Mouse (Mus musculus) midbrain, embryonic 14.5 days (tissue): Measurements from ENCODE around the gene Ctss. TPM values are rescaled to one million over a fixed set of nuclear protein-coding genes. Genes with fewer than 3 reads are reported as not detected.
"Not testable (repeated sequence)": the region's sequence is repeated elsewhere in the genome, so short reads cannot be mapped to it uniquely, and the experiment has no call there.

ENCODE experiments used
- ATAC-seq: fragments of 200-750 bp; cut with Nextera tagmentation; 2 replicates; pipeline ENCODE4 v1.8.0; 2017; ENCODE audit warnings: moderate number of reproducible peaks, moderate library complexity; ENCODE audit not compliant: low FRiP score, low TSS enrichment
- DNase-seq: peaks from one replicate; pipeline ENCODE4 v3.0.0-alpha.2; 2015
- H3K27ac ChIP-seq: fragments of 300-500 bp; sonication (generic); replicated peaks from 2 replicates; pipeline ENCODE4 v1.5.1; 2014; ENCODE audit warnings: mild to moderate bottlenecking, low read depth, low read length, moderate library complexity
- H3K27me3 ChIP-seq: fragments of 300-500 bp; sonication (generic); 2 replicates; pipeline ENCODE4 v1.6.1; 2014; ENCODE audit warnings: low read length, control low read depth, mixed read lengths; ENCODE audit not compliant: control insufficient read depth, insufficient read depth
- H3K36me3 ChIP-seq: fragments of 300-500 bp; sonication (generic); 2 replicates; pipeline ENCODE4 v1.6.1; 2014; ENCODE audit warnings: low read length, control low read depth; ENCODE audit not compliant: control insufficient read depth, insufficient read depth
- H3K4me1 ChIP-seq: fragments of 300-500 bp; sonication (generic); 2 replicates; pipeline ENCODE4 v1.6.1; 2014; ENCODE audit warnings: mild to moderate bottlenecking, antibody characterized with exemption, low read length, control low read depth; ENCODE audit not compliant: control insufficient read depth, insufficient read depth
- H3K4me2 ChIP-seq: fragments of 300-500 bp; sonication (generic); 2 replicates; pipeline ENCODE4 v1.6.1; 2014; ENCODE audit warnings: mild to moderate bottlenecking, low read length, moderate library complexity
- H3K4me3 ChIP-seq: fragments of 300-500 bp; sonication (generic); replicated peaks from 2 replicates; pipeline ENCODE4 v1.5.1; 2014; ENCODE audit warnings: low read depth, low read length
- H3K9ac ChIP-seq: fragments of 300-500 bp; sonication (generic); replicated peaks from 2 replicates; pipeline ENCODE4 v1.6.1; 2014; ENCODE audit warnings: mild to moderate bottlenecking, low read length, moderate library complexity
- H3K9me3 ChIP-seq: fragments of 300-500 bp; sonication (generic); 2 replicates; pipeline ENCODE4 v1.6.1; 2016; ENCODE audit warnings: low read length, control low read depth, mixed read lengths; ENCODE audit not compliant: control insufficient read depth
- WGBS: fragments of 180-500 bp; shearing (Covaris S2); extraction: QIAGEN DNeasy Blood & Tissue Kit; methylation state at CpG from one replicate; pipeline ENCODE4 v1.1.7; 2014; 5-methylcytosine and 5-hydroxymethylcytosine counted together
- polyA plus RNA-seq: library from polyadenylated mRNA; unstranded; fragments of >200 nt; fragmentation: Nextera tagmentation; extraction: Ambion mirVana; gene quantifications from 2 replicates; pipeline ENCODE4 v1.2.1, GENCODE M21; 2014

Ctss gene
- polyA plus RNA-seq, 1 experiment from 2014 or later, result 17.1 TPM

DNA sequence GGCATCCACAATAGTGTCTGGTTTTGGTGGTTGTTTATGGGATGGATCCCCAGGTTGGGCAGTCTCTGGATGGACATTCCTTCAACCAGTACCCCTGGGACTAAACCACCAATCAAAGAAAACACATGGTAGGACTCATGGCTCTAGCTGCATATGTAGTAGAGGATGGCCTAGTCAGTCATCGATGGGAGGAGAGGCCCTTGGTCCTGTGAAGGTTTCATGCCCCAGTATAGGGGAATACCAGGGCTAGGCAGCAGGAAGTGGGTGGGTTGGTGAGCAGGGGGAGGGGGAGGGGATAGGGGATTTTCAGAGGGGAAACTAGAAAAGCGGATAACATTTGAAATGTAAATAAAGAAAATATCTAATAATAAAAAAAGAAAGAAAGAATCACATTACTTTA, 14.6 kb downstream of the Ctss start:
- H3K9ac ChIP-seq, H3K4me3 ChIP-seq, ATAC-seq, H3K9me3 ChIP-seq, DNase-seq, H3K4me1 ChIP-seq, H3K36me3 ChIP-seq, H3K4me2 ChIP-seq, H3K27me3 ChIP-seq, H3K27ac ChIP-seq: not testable (repeated sequence)
- 98% methylated on average over 2 of the region's 2 CpGs for WGBS

DNA sequence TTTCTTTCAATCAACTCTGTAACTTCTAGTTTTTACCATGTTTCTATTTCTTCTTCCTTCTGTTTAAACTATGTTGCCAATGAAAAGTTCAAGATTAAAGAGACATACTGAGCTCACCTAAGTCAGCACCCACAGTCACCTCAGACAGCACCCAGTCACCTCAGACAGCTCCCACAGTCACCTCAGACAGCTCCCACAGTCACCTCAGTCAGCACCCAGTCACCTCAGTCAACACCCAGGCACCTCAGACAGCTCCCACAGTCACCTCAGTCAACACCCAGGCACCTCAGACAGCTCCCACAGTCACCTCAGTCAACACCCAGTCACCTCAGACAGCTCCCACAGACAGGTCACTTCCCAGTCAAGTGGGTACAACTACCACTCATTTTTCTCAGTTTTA, 15.6 kb downstream of the Ctss start:
- no peak overlapping the region for H3K9ac ChIP-seq
- DNase-seq, result no peak

DNA sequence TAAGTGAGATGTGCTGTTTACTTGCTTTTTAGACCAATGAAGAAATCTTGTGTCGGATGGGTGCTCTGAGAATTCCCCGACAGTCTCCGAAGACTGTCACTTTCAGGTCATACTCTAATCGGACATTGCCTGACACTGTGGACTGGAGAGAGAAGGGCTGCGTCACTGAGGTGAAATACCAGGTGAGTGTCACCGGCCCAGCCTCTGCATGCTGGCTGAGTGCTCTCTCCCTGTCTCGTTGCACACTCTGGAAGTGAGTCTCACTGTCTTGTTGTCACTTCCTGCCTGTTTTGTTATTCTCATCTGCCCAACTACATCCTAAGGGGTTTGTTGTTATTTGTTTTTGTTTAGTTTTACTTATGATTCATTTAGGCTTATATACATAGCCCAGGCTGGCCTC, 16.4 kb downstream of the Ctss start:
- no peak for ATAC-seq
- WGBS, result 77% methylated on average over 7 of the region's 7 CpGs
- Histone ChIP-seq H3K36me3 (no peaks in the 10 kb centered on the region), H3K27me3 (no peaks in the 10 kb centered on the region), H3K9me3 (no peaks in the 10 kb centered on the region), H3K27ac (no peak overlapping the region), H3K4me2 (no peak overlapping the region), H3K4me3 (no peak overlapping the region), H3K4me1 (no peaks in the 10 kb centered on the region), H3K9ac (no peak overlapping the region)
- no peak for DNase-seq

More for the DNA sequence above, 15.6 kb downstream of the Ctss start:
- H3K4me2 ChIP-seq, result no peak overlapping the region
- ATAC-seq, result no peak
- no peaks in the 10 kb centered on the region for H3K36me3 ChIP-seq
- H3K4me1 ChIP-seq, result no peaks in the 10 kb centered on the region
- no peak overlapping the region for H3K4me3 ChIP-seq
- H3K9me3 ChIP-seq, result no peaks in the 10 kb centered on the region
- no peak overlapping the region for H3K27ac ChIP-seq
- H3K27me3 ChIP-seq, result no peaks in the 10 kb centered on the region

DNA sequence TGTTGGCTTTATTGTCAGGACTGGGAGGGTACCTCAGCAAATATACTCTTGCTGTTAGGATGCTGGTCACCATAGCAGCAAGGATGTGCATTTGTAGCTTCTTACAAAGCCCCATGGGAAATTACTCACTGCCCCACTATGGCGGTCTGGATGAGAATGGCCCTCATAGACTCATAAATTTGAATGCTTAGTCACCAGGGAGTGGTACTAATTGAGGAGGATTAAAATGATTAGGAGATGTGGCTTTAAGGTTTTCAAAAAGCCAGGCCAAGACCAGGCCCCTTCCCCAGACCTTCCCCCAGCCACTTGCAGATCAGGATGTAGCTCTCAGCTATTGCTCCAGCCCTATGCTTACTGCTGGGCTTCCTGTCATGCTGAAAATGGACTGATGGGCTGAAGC, 23.6 kb downstream of the Ctss start:
- Histone ChIP-seq H3K9ac (no peak overlapping the region), H3K4me1 (no peaks in the 10 kb centered on the region), H3K27me3 (no peaks in the 10 kb centered on the region), H3K36me3 (no peaks in the 10 kb centered on the region), H3K4me3 (no peak overlapping the region), H3K9me3 (no peaks in the 10 kb centered on the region), H3K27ac (no peak overlapping the region), H3K4me2 (no peak overlapping the region)
- 38% methylated on average over 1 of the region's 1 CpGs for WGBS
- DNase-seq, result no peak
- no peak for ATAC-seq

DNA sequence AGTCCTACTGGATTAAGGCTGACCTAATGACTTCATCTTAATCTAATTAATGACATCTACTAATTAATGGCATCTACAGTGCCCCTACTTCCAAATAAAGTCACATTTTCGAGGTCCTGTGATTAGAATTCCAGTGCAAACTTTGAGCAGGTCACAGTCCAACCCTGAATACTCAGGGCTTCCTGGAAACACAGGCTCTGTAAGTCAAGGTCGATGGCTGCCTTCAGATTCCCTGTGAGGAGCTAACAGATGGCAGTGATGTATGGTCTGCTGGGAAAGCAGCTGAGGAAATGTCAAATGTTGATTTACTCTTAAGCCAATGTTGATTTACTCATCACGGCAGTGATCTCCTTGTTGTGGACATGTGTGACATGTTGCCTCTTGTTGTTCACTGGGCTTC, 27.4 kb downstream of the Ctss start:
- DNase-seq (no peak), ATAC-seq (no peak)
- H3K4me1 ChIP-seq, result no peaks in the 10 kb centered on the region
- no peaks in the 10 kb centered on the region for H3K27me3 ChIP-seq
- no peak overlapping the region for H3K27ac ChIP-seq
- H3K9ac ChIP-seq, result no peak overlapping the region
- no peaks in the 10 kb centered on the region for H3K9me3 ChIP-seq
- H3K4me3 ChIP-seq, result no peak overlapping the region
- H3K36me3 ChIP-seq, result no peaks in the 10 kb centered on the region
- H3K4me2 ChIP-seq, result no peak overlapping the region
- WGBS, result 69% methylated on average over 3 of the region's 3 CpGs

GRCm38 (mm10) chr3:95559437-95559836, 32.9 kb downstream of the Ctss start, which contains the start of gene Hormad1:
Gene Hormad1 (plus strand): TSS chr3:95559677.
- ATAC-seq, result no peak
- Histone ChIP-seq H3K4me2 (no peak within 1 kb of the TSS), H3K36me3 (no peaks in the 10 kb centered on the region), H3K4me3 (no peak within 1 kb of the TSS), H3K4me1 (no peaks in the 10 kb centered on the region), H3K27ac (no peak within 1 kb of the TSS), H3K9me3 (no peaks in the 10 kb centered on the region), H3K27me3 (no peaks in the 10 kb centered on the region), H3K9ac (no peak within 1 kb of the TSS)
- 92% methylated on average over 27 of the region's 27 CpGs for WGBS
- no peak for DNase-seq

- Histone ChIP-seq H3K9me3 (no peaks in the 10 kb centered on the region), H3K27ac (no peak overlapping the region), H3K4me1 (no peaks in the 10 kb centered on the region), H3K27me3 (no peaks in the 10 kb centered on the region), H3K36me3 (no peaks in the 10 kb centered on the region), H3K4me3 (no peak overlapping the region), H3K4me2 (no peak overlapping the region), H3K9ac (no peak overlapping the region)
- DNase-seq (no peak), ATAC-seq (no peak)
- 95% methylated on average over 3 of the region's 3 CpGs for WGBS
These were observed 34.2 kb downstream of the Ctss start for GRCm38 (mm10) chr3:95560738-95561137.

- no peak overlapping the region for H3K4me2 ChIP-seq
- H3K9ac ChIP-seq, result no peak overlapping the region
- no peaks in the 10 kb centered on the region for H3K9me3 ChIP-seq
- ATAC-seq (no peak), DNase-seq (no peak)
- WGBS, result 79% methylated on average over 2 of the region's 2 CpGs
- no peak overlapping the region for H3K27ac ChIP-seq
- no peaks in the 10 kb centered on the region for H3K27me3 ChIP-seq
- H3K36me3 ChIP-seq, result no peaks in the 10 kb centered on the region
- H3K4me3 ChIP-seq, result no peak overlapping the region
- H3K4me1 ChIP-seq, result no peaks in the 10 kb centered on the region
These were observed 35.2 kb downstream of the Ctss start for GRCm38 (mm10) chr3:95561826-95562225.

- Histone ChIP-seq H3K4me2 (no peak overlapping the region), H3K27me3 (no peaks in the 10 kb centered on the region), H3K9ac (no peak overlapping the region), H3K4me3 (no peak overlapping the region), H3K36me3 (no peaks in the 10 kb centered on the region), H3K4me1 (no peaks in the 10 kb centered on the region), H3K27ac (no peak overlapping the region), H3K9me3 (no peaks in the 10 kb centered on the region)
- WGBS, result 91% methylated on average over 3 of the region's 3 CpGs
- ATAC-seq (no peak), DNase-seq (no peak)
These were observed 43.0 kb downstream of the Ctss start for GRCm38 (mm10) chr3:95569585-95569984.
